Mouse (Mus musculus): ENCODE data around the gene Fndc1. TPM values are rescaled to one million over a fixed set of nuclear protein-coding genes. Genes with fewer than 3 reads are reported as not detected.

Fndc1 gene
- polyA plus RNA-seq, 1 experiment from 2014 or later = 7.8 TPM

GRCm38 (mm10) chr17:7868631-7869030, 41.5 kb upstream of the Fndc1 start:
- ATAC-seq = no peak
- 8% methylated on average over 4 of the region's 4 CpGs for WGBS
- Histone ChIP-seq H3K9ac (ENCODE audit: low read depth, low read length) (no peak overlapping the region), H3K27me3 (ENCODE audit: control insufficient read depth, insufficient read depth, low read depth, low read length) (no peaks in the 10 kb centered on the region), H3K27ac (ENCODE audit: low read length) (no peak overlapping the region), H3K36me3 (ENCODE audit: control insufficient read depth, insufficient read depth, low read length) (no peaks in the 10 kb centered on the region), H3K9me3 (replicated peaks; ENCODE audit: control insufficient read depth, low read length, poor library complexity, severe bottlenecking) (no peaks in the 10 kb centered on the region), H3K4me1 (ENCODE audit: control insufficient read depth, insufficient read depth, low read length) (no peaks in the 10 kb centered on the region), H3K4me2 (ENCODE audit: low read length) (no peak overlapping the region), H3K4me3 (ENCODE audit: low read depth, low read length) (no peak overlapping the region)

- 18% methylated on average over 7 of the region's 7 CpGs for WGBS
- Histone ChIP-seq H3K9me3 (replicated peaks; ENCODE audit: control insufficient read depth, low read length, poor library complexity, severe bottlenecking) (no peaks in the 10 kb centered on the region), H3K27me3 (ENCODE audit: control insufficient read depth, insufficient read depth, low read depth, low read length) (no peaks in the 10 kb centered on the region), H3K4me1 (ENCODE audit: control insufficient read depth, insufficient read depth, low read length) (no peaks in the 10 kb centered on the region), H3K4me2 (ENCODE audit: low read length) (no peak overlapping the region), H3K9ac (ENCODE audit: low read depth, low read length) (no peak overlapping the region), H3K36me3 (ENCODE audit: control insufficient read depth, insufficient read depth, low read length) (no peaks in the 10 kb centered on the region), H3K27ac (ENCODE audit: low read length) (no peak overlapping the region), H3K4me3 (ENCODE audit: low read depth, low read length) (no peak overlapping the region)
- ATAC-seq = no peak
Observed at GRCm38 (mm10) chr17:7864740-7865139, 37.6 kb upstream of the Fndc1 start.

GRCm38 (mm10) chr17:7863745-7864144, 36.6 kb upstream of the Fndc1 start:
- WGBS = 21% methylated on average over 4 of the region's 4 CpGs
- no peaks in the 10 kb centered on the region for H3K9me3 ChIP-seq (replicated peaks; ENCODE audit: control insufficient read depth, low read length, poor library complexity, severe bottlenecking)
- H3K36me3 ChIP-seq (ENCODE audit: control insufficient read depth, insufficient read depth, low read length) = no peaks in the 10 kb centered on the region
- H3K4me2 ChIP-seq (ENCODE audit: low read length) = no peak overlapping the region
- ATAC-seq = no peak
- H3K4me1 ChIP-seq (ENCODE audit: control insufficient read depth, insufficient read depth, low read length) = no peaks in the 10 kb centered on the region
- H3K9ac ChIP-seq (ENCODE audit: low read depth, low read length) = no peak overlapping the region
- H3K27ac ChIP-seq (ENCODE audit: low read length) = no peak overlapping the region
- H3K27me3 ChIP-seq (ENCODE audit: control insufficient read depth, insufficient read depth, low read depth, low read length) = no peaks in the 10 kb centered on the region
- H3K4me3 ChIP-seq (ENCODE audit: low read depth, low read length) = no peak overlapping the region

GRCm38 (mm10) chr17:7860845-7861360, 33.8 kb upstream of the Fndc1 start:
- H3K4me3 ChIP-seq (ENCODE audit: low read depth, low read length) = no peak overlapping the region
- ATAC-seq = no peak
- no peak overlapping the region for H3K27ac ChIP-seq (ENCODE audit: low read length)
- no peaks in the 10 kb centered on the region for H3K27me3 ChIP-seq (ENCODE audit: control insufficient read depth, insufficient read depth, low read depth, low read length)
- no peak overlapping the region for H3K4me2 ChIP-seq (ENCODE audit: low read length)
- H3K9me3 ChIP-seq (replicated peaks; ENCODE audit: control insufficient read depth, low read length, poor library complexity, severe bottlenecking) = no peaks in the 10 kb centered on the region
- no peaks in the 10 kb centered on the region for H3K4me1 ChIP-seq (ENCODE audit: control insufficient read depth, insufficient read depth, low read length)
- H3K36me3 ChIP-seq (ENCODE audit: control insufficient read depth, insufficient read depth, low read length) = no peaks in the 10 kb centered on the region
- H3K9ac ChIP-seq (ENCODE audit: low read depth, low read length) = no peak overlapping the region
- 61% methylated on average over 8 of the region's 8 CpGs for WGBS

GRCm38 (mm10) chr17:7857658-7858057, 30.6 kb upstream of the Fndc1 start:
- no peaks in the 10 kb centered on the region for H3K36me3 ChIP-seq (ENCODE audit: control insufficient read depth, insufficient read depth, low read length)
- H3K27me3 ChIP-seq (ENCODE audit: control insufficient read depth, insufficient read depth, low read depth, low read length) = no peaks in the 10 kb centered on the region
- no peaks in the 10 kb centered on the region for H3K4me1 ChIP-seq (ENCODE audit: control insufficient read depth, insufficient read depth, low read length)
- H3K9ac ChIP-seq (ENCODE audit: low read depth, low read length) = no peak overlapping the region
- no peak for ATAC-seq
- 82% methylated on average over 6 of the region's 6 CpGs for WGBS
- H3K4me2 ChIP-seq (ENCODE audit: low read length) = no peak overlapping the region
- no peak overlapping the region for H3K4me3 ChIP-seq (ENCODE audit: low read depth, low read length)
- H3K9me3 ChIP-seq (replicated peaks; ENCODE audit: control insufficient read depth, low read length, poor library complexity, severe bottlenecking) = no peaks in the 10 kb centered on the region
- H3K27ac ChIP-seq (ENCODE audit: low read length) = no peak overlapping the region

GRCm38 (mm10) chr17:7855851-7856250, 28.7 kb upstream of the Fndc1 start:
- H3K4me1 ChIP-seq (ENCODE audit: control insufficient read depth, insufficient read depth, low read length) = peaks cover 2% of the 10 kb centered on the region; the same call in 1 of the 2 replicates
- no peak overlapping the region for H3K4me3 ChIP-seq (ENCODE audit: low read depth, low read length)
- no peaks in the 10 kb centered on the region for H3K9me3 ChIP-seq (replicated peaks; ENCODE audit: control insufficient read depth, low read length, poor library complexity, severe bottlenecking)
- H3K36me3 ChIP-seq (ENCODE audit: control insufficient read depth, insufficient read depth, low read length) = no peaks in the 10 kb centered on the region
- ATAC-seq = no peak
- 76% methylated on average over 8 of the region's 8 CpGs for WGBS
- H3K9ac ChIP-seq (ENCODE audit: low read depth, low read length) = no peak overlapping the region
- H3K27ac ChIP-seq (ENCODE audit: low read length) = no peak overlapping the region
- H3K27me3 ChIP-seq (ENCODE audit: control insufficient read depth, insufficient read depth, low read depth, low read length) = no peaks in the 10 kb centered on the region
- no peak overlapping the region for H3K4me2 ChIP-seq (ENCODE audit: low read length)

GRCm38 (mm10) chr17:7851979-7852378, 24.9 kb upstream of the Fndc1 start:
- Histone ChIP-seq H3K9ac (ENCODE audit: low read depth, low read length) (no peak overlapping the region), H3K4me3 (ENCODE audit: low read depth, low read length) (no peak overlapping the region), H3K9me3 (replicated peaks; ENCODE audit: control insufficient read depth, low read length, poor library complexity, severe bottlenecking) (no peaks in the 10 kb centered on the region), H3K27ac (ENCODE audit: low read length) (no peak overlapping the region), H3K4me2 (ENCODE audit: low read length) (no peak overlapping the region), H3K36me3 (ENCODE audit: control insufficient read depth, insufficient read depth, low read length) (no peaks in the 10 kb centered on the region), H3K4me1 (ENCODE audit: control insufficient read depth, insufficient read depth, low read length) (peaks cover 3% of the 10 kb centered on the region; the same call in 1 of the 2 replicates), H3K27me3 (ENCODE audit: control insufficient read depth, insufficient read depth, low read depth, low read length) (no peaks in the 10 kb centered on the region)
- no peak for ATAC-seq
- WGBS = 40% methylated on average over 4 of the region's 4 CpGs

GRCm38 (mm10) chr17:7851527-7851926, 24.4 kb upstream of the Fndc1 start:
- Histone ChIP-seq H3K9ac (ENCODE audit: low read depth, low read length) (no peak overlapping the region), H3K4me2 (ENCODE audit: low read length) (no peak overlapping the region), H3K36me3 (ENCODE audit: control insufficient read depth, insufficient read depth, low read length) (no peaks in the 10 kb centered on the region), H3K4me3 (ENCODE audit: low read depth, low read length) (no peak overlapping the region), H3K9me3 (replicated peaks; ENCODE audit: control insufficient read depth, low read length, poor library complexity, severe bottlenecking) (no peaks in the 10 kb centered on the region), H3K27ac (ENCODE audit: low read length) (no peak overlapping the region), H3K4me1 (ENCODE audit: control insufficient read depth, insufficient read depth, low read length) (peaks cover 3% of the 10 kb centered on the region; the same call in 1 of the 2 replicates), H3K27me3 (ENCODE audit: control insufficient read depth, insufficient read depth, low read depth, low read length) (no peaks in the 10 kb centered on the region)
- WGBS = 69% methylated on average over 9 of the region's 9 CpGs
- ATAC-seq = no peak

- no peak overlapping the region for H3K4me3 ChIP-seq (ENCODE audit: low read depth, low read length)
- no peaks in the 10 kb centered on the region for H3K27me3 ChIP-seq (ENCODE audit: control insufficient read depth, insufficient read depth, low read depth, low read length)
- H3K4me2 ChIP-seq (ENCODE audit: low read length) = no peak overlapping the region
- no peak for ATAC-seq
- H3K9me3 ChIP-seq (replicated peaks; ENCODE audit: control insufficient read depth, low read length, poor library complexity, severe bottlenecking) = no peaks in the 10 kb centered on the region
- peaks cover 3% of the 10 kb centered on the region; the same call in 1 of the 2 replicates for H3K4me1 ChIP-seq (ENCODE audit: control insufficient read depth, insufficient read depth, low read length)
- WGBS = 63% methylated on average over 6 of the region's 6 CpGs
- H3K27ac ChIP-seq (ENCODE audit: low read length) = no peak overlapping the region
- H3K36me3 ChIP-seq (ENCODE audit: control insufficient read depth, insufficient read depth, low read length) = no peaks in the 10 kb centered on the region
- no peak overlapping the region for H3K9ac ChIP-seq (ENCODE audit: low read depth, low read length)
Observed at GRCm38 (mm10) chr17:7850246-7850645, 23.1 kb upstream of the Fndc1 start.

All from midbrain, embryonic 16.5 days (tissue).